Mouse (Mus musculus) thymus, postnatal 4 days (tissue): Measurements from ENCODE around the gene Ubxn6.
"Not testable (repeated sequence)": the region's sequence is repeated elsewhere in the genome, so short reads cannot be mapped to it uniquely, and the experiment has no call there.

Experiments
- DNase-seq: peaks from one replicate; pipeline ENCODE4 v3.0.0; 2021

Gene Ubxn6

GRCm38 (mm10) chr17:56074827-56075208, at the start of gene Ubxn6:
TSS of gene Ubxn6 (minus strand) at chr17:56075028.
- peak; percentile 98 for DNase-seq

- DNase-seq: no peak
These were observed 49.0 kb upstream of the Ubxn6 start for GRCm38 (mm10) chr17:56123681-56124340.

- no peak for DNase-seq
These were observed 48.3 kb upstream of the Ubxn6 start for GRCm38 (mm10) chr17:56123161-56123560.

- no peak for DNase-seq
These were observed 47.0 kb upstream of the Ubxn6 start, which contains the start of gene Lrg1 for GRCm38 (mm10) chr17:56121826-56122225. TSS of gene Lrg1 (minus strand) at chr17:56122001.

- DNase-seq: no peak
These were observed 45.4 kb upstream of the Ubxn6 start for GRCm38 (mm10) chr17:56119981-56120880.

GRCm38 (mm10) chr17:56119431-56119830, 44.6 kb upstream of the Ubxn6 start:
- DNase-seq: no peak

- DNase-seq: peak; percentile 54
These were observed 42.5 kb upstream of the Ubxn6 start, which contains the start of gene Plin5 for GRCm38 (mm10) chr17:56117251-56117710. TSS of gene Plin5 (minus strand) at chr17:56117596.

GRCm38 (mm10) chr17:56116193-56116592, 41.4 kb upstream of the Ubxn6 start:
- no peak for DNase-seq

GRCm38 (mm10) chr17:56112743-56113142, 37.9 kb upstream of the Ubxn6 start:
- DNase-seq: no peak

GRCm38 (mm10) chr17:56111864-56112263, 37.0 kb upstream of the Ubxn6 start:
- peak; percentile 78 for DNase-seq

- DNase-seq: no peak
These were observed 36.2 kb upstream of the Ubxn6 start for GRCm38 (mm10) chr17:56111021-56111420.

- DNase-seq: no peak
These were observed 35.7 kb upstream of the Ubxn6 start for GRCm38 (mm10) chr17:56110571-56110970.

GRCm38 (mm10) chr17:56109219-56110051, 34.6 kb upstream of the Ubxn6 start, which contains the start of gene Plin4:
TSS of gene Plin4 (minus strand) at chr17:56109803.
- no peak for DNase-seq

GRCm38 (mm10) chr17:56108334-56109044, 33.7 kb upstream of the Ubxn6 start:
- DNase-seq: no peak

GRCm38 (mm10) chr17:56107736-56108135, 32.9 kb upstream of the Ubxn6 start:
- no peak for DNase-seq

GRCm38 (mm10) chr17:56106981-56107380, 32.2 kb upstream of the Ubxn6 start:
- no peak for DNase-seq

- DNase-seq: not testable (repeated sequence)
These were observed 31.6 kb upstream of the Ubxn6 start for GRCm38 (mm10) chr17:56106436-56106835.

- not testable (repeated sequence) for DNase-seq
These were observed 30.0 kb upstream of the Ubxn6 start for GRCm38 (mm10) chr17:56104821-56105220.

GRCm38 (mm10) chr17:56103465-56104285, 28.8 kb upstream of the Ubxn6 start:
- no peak for DNase-seq

- DNase-seq: no peak
These were observed 28.1 kb upstream of the Ubxn6 start for GRCm38 (mm10) chr17:56102927-56103326.

GRCm38 (mm10) chr17:56102158-56102557, 27.3 kb upstream of the Ubxn6 start:
- DNase-seq: no peak
